Mouse (Mus musculus) activated CD4-positive, CD25-positive, alpha-beta regulatory T cell, adult 4 months (primary cell): ENCODE measurements around the gene Tmem115. TPM values are rescaled to one million over a fixed set of nuclear protein-coding genes. Genes with fewer than 3 reads are reported as not detected.

Source experiments
- ATAC-seq: one replicate; pipeline ENCODE4 v1.8.0; 2017
- polyA plus RNA-seq, 2 experiments: library from polyadenylated mRNA; unstranded; fragments of 100-300 nt; shearing (Covaris generic); gene quantifications; one replicate each; pipeline ENCODE4 v1.2.1; 2017

The Tmem115 gene
- 10 to 100 TPM; 19.3 to 24.9 TPM for polyA plus RNA-seq

- ATAC-seq, result peak; percentile 96
These were observed at the start of gene Tmem115 for GRCm38 (mm10) chr9:107533791-107534407. TSS of gene Tmem115 (plus strand) at chr9:107533945.

DNA sequence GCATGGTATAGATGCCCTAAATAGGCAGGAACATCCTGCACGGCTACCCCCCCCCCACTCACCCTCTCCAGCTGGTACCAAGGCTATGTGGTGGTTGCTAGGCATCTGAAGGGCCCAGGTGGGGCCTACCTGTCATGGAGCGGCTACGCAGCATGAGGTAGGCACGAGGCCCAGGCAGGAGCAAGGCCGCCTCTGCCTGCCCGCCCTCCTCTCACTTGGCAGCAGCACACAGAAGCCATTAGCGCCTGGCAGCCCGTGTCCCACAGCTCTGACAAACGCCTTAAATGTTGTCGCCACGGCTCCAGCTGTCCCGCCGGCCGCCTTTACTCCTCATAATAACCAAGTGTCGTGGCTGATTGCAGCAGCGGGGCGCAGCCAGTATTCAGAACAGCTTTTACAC, 49.4 kb upstream of the Tmem115 start:
- ATAC-seq, result no peak

DNA sequence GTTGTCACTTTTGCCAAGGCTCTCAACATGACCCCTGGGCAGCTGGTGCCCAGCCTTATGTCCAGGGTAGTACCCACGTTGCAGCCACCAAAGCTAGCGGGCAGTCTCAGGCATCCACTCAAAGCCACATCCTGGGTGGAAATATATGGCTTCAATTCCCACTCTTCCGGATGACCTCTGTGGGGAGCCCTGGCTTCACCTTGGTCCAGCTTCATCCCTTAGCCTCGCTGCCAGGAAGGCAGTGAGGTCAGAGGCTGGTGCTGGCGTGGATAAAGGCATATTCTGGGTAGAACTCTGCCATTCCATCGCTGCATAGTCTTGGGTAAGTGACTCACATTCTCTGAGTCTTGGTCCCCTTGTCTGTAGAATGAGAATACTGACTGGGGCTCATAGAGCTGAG, 49.0 kb upstream of the Tmem115 start:
- no peak for ATAC-seq

GRCm38 (mm10) chr9:107486086-107486485, 47.7 kb upstream of the Tmem115 start:
- no peak for ATAC-seq

DNA sequence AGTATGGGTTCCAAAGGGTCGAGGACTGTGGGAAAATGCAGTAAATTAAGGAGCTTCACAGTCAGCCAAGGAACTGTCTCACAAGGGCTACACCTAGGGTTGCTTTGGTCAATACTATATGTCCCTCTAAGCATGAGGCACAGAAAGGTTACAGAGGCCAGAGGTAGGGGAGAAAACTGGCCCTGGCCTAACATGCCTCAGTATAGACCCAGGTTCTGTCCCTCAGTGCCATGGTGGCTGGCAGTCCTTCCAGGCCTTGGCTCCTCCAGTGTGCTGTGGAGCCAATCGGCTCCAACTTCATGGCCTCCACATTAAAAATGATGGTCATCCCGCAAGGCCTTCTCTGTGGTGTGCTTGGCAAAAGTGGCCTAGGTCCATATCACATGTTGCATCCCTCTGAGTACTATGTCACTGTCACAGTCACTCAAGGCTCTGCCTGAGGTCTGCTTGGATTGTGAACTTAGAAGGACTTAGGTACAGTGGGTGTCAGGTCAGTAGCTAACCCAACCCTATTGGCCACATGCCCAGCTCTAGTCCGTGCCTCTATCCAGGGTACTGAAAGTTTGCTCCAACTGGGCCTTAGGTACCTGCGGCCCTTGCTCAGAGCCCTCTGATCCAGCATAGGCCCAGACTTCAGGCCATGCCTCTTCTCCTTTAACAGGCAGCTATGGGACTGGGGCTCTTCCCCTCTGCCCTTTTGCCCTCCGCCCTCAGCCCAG, 47.1 kb upstream of the Tmem115 start:
- ATAC-seq, result no peak

DNA sequence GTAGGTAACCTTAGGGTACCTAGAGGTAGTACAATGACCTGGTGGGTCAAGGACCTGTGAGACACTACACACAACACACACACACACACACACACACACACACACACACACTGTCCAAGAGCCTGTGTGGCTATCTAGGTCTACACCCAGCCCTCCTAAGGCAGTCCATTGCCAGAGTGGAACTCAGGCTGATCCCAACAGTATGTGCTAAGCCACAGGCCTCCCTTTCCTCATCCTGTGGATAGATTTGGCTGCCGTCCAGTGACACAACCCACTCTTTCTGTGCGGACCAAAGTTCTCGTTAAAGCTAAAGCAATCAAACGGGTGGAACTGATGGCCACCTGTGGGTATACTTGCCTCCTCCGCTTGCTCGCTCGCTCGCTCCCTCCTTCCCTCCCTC, 43.6 kb upstream of the Tmem115 start:
- no peak for ATAC-seq

DNA sequence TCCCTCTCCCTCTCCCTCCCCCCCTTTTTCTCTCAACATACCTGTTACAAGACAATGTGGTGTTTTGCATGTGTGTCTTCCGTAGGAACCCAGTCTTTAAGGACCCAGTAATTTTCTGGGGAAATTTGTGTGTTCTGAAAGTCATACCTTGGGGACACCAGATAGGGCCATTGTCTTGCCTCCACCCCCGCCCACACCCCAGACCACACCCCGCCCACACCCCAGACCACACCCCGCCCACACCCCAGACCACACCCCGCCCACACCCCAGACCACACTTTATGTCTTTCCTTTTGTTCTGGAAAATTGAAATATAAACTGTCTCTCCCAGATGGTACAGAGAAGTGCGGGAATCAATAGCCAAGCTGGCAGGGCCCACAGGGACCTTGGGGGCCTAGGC, 43.1 kb upstream of the Tmem115 start:
- ATAC-seq, result no peak

DNA sequence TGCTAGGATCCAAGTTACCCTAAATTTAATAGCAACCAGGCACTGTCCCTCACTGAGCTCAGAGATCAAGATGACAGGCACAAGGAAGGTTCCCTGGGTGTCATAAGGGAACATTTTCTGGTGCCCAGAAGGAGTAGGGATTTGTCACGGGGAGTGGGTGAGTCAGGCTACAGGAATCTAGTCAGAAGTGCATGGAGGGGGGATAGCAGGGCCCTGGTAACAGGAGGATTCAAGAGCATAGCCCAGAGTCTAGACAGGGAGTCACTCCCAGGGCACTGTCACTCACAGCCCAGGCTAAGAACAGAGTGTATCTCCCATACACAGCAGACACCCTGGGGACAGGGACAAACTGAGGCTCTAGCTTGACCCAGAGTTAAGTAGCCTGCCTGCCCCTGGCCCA, 40.2 kb upstream of the Tmem115 start:
- ATAC-seq, result no peak

DNA sequence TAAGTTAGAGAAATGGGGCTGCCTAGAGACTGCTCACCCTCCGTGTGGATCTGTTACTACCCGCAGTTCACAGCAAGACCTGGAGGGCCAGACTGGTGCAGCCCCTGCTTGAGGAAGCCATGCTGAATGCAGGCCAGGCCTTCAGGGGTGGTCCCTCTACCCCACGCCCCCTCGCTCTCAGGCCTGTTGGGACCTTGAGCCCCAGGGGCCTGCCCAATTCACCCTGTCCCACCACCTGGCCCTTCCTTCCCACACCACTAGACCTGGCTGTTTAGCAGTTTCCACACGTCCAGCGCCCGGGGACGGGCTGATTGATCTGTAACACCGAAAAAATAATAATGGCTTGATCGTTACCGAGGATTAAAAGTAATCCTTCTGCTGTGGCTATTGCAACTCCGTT, 39.5 kb upstream of the Tmem115 start:
- ATAC-seq, result no peak

DNA sequence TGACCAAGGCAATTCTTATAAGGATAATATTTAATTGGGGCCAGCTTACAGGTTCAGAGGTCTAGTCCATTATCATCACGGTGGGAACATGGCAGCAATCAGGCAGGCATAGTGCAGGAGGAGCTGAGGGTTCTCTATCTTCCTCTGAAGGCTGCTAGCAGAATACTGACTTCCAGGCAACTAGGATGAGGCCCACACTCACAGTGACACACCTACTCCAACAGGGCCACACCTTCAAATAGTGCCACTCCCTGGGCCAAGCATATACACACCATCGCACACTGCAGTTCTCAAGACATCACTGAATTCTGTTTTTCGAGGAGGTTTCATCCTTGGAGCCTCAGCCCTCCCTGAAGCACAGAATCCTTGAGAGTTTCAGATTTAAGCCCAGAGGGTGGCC, 37.4 kb upstream of the Tmem115 start:
- no peak for ATAC-seq

DNA sequence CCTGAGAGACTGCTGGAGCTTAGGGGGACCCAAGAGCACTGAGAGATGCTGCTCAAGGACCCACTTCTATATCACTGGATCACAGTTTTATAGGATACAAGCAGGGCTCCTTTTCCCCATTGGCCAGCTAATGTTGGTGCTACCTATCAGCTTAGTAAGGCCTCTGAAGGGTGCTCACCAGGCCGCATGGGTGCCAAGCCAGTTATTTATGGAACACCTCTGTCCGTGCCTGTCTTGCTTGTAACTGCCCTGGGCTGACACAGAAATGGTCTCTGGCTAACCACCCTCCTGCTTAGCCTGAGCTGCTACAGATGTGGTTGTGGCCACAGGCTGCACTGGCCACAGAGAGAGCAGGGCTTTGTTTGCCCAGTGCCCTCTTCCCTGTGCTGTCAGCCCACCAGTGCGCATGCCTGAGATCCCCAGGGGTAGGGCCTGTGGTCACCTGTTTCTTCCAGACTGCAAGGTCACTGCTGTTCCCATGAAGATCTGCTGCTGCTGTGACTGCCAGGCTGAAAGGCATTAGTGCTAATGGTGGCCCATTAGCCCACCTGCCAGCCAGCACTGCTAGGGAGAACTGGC, 32.9 kb upstream of the Tmem115 start:
- no peak for ATAC-seq

DNA sequence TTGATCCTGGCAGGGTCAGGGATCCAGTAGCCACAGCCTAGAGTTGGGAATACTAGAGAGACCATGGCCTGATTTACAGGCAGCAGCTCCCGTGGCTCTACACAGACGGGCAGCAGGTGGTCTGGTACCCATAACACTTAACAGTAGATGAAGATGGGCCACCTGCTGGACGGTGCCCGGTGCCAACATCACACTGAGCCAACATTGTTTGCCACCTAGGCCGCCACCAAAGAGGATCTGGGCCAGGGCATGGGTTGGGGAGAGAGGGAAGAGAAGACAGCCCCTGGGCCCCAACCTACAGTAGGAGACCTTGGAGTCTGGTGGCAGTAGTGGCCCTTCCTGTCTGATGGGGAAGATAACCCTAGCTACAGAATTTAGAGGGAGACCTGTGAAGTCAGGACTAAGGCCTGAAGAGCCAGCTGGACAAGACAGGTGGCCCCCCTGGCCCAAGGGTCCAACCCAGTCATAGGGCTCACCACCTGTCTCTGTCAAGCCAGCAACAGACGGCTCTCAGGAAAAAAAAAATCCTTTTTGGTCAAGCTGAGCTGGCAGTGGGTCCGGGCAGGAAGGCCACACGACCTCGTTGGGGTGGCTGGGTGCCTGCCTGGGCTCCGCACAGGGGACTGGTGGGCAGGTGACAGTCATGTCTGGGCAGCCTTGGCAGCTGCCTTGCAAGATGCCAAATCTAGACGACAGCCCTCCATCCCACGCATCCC, 31.5 kb upstream of the Tmem115 start:
- no peak for ATAC-seq

DNA sequence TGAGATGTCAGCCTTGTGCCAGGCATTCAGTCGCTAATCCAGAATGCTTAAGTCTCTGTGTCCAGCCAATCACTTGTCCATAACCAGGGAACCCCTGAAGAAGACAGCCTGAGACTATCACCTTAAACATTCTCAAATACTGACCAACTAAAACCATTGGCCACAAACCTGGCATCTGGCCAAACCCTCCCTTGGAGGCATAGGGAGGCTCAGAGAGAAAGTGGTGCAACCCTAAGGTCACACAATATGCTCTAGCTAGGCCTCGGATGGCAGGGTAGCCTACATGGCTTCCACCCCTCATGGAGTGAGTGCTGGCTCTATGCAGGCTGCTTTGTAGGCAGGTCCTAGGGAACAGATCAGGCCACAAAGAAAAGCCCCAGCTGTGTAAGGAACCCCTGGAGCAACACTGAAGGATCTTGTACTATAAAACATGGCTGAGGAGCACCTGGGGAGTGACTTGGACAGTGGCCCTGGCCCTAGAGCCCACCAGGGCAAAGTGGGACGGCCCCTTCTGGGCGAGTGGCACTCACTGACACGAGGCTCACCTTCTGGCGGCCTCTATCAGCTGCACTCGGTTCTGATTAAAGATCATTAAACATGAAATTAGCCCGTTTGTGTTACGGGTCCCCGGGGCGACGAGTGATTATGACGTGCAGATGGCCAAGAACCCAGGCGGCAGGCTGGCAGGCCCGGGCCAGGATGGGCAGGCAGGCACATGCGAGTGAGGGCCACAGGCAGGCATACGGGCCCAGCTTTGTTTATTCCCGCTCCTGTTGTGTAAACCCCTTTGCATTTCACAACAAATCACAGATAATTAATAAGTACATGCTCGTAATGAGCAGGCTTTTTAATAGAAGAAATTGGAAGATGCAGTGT, 28.8 kb upstream of the Tmem115 start:
- no peak for ATAC-seq

GRCm38 (mm10) chr9:107508266-107508665, 25.5 kb upstream of the Tmem115 start:
- no peak for ATAC-seq

GRCm38 (mm10) chr9:107510384-107511100, 23.2 kb upstream of the Tmem115 start:
- no peak for ATAC-seq

DNA sequence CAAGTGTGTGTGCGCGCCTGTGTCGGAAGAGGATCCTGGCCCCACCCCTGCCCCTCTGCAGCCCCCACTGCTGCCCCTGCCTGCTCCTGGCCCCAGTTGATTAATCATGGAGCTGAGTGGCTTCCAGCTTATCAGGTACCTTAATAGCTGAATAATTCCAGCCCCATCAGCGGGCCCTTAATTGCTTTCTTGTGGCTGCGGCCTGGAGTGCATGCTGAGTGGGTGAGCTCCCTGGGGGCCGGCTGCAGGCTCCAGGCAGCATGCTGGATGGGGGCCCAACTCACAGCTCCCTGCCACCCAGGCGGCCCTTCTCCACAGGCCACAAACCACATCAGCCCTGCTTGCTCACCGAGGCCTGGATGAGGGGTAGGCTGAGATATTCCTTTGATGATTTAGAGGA, 22.3 kb upstream of the Tmem115 start:
- no peak for ATAC-seq

- ATAC-seq, result no peak
These were observed 21.4 kb upstream of the Tmem115 start for GRCm38 (mm10) chr9:107512326-107512725.

- peak; percentile 57 for ATAC-seq
These were observed 19.3 kb upstream of the Tmem115 start for GRCm38 (mm10) chr9:107514303-107514955.

DNA sequence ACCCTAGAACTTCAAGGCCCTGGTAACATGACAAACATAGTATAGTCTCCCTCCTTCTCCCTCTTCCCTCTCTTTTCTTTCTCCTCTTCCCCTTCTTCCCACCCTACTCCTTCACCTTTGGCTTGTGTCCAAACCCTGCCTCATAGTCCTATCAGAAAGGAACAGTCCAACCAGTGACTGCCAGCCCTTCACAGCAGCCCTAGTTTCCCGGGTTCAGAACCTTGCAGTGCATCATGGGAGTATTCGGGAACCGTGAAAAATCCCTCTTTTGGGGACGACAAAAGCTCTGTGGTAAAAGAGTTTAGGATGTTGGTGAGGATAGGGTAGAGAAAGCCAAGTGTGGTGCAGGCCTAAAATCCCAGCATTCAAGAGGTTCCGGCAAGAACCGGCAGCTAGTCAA, 13.4 kb upstream of the Tmem115 start:
- no peak for ATAC-seq

DNA sequence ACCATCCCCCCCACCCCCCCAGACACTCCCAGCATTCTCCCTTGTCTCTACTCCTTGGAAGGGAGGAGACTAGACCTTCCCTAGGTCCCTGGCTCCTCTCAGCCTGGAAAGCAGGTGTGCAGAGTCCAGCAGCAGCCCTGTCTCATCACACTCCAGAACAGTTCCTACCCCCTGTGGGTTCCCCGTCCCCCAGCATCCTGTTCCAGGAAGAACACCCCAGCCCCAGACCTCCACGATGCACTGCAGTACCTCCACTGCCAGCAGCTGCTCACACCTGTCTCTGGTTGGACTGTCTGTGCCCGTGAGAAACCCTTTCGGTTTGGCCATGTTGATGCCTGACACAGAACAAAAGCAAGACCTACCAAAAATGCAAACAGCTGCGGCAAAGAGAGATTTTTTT, 12.6 kb upstream of the Tmem115 start:
- ATAC-seq, result peak; percentile 70

DNA sequence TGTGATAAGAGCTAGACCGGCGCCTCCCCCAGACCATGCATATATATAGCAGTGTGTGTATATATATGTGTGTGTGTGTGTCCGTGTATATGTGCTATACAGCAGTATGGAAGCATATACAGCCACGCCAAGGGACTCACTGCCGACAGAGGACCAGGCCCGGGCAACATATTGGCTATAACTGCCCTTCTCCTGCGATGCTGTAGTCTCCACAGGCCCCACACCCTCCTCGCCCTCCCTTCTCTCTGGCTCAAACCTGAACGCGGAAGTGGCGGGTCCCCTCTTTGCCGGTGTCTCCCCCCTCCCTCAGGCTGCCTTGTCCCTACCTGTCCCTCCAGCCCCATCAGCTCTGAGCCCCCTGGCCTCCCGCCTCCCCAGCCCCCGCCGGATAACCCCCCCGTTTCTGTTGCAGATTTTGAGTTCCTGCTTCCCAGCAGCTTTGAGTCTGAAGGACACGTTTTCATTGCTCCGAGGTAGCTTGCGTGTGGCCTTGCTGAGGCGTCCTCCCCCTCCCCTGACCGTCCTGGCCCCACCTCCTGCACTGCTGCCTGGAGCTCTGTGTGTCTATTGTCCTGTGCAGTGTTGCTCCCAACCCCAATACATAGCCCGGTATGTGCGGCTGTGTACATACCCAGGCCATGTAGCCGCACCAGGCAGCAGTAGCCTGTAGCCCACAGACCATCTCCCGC, 11.9 kb upstream of the Tmem115 start:
- ATAC-seq, result peak; percentile 41
